Mouse (Mus musculus) liver, embryonic 16.5 days (tissue): ENCODE data around the gene Casp9. TPM values are rescaled to one million over a fixed set of nuclear protein-coding genes. Genes with fewer than 3 reads are reported as not detected.

Experiments
- ATAC-seq: fragments of 200-750 bp; cut with Nextera tagmentation; 2 replicates; pipeline ENCODE4 v1.8.0; 2017; ENCODE audit warnings: low read depth, mild to moderate bottlenecking, moderate number of reproducible peaks, moderate library complexity
- H3K27ac ChIP-seq: fragments of 300-500 bp; sonication (generic); 2 replicates; pipeline ENCODE4 v1.5.1; 2014; ENCODE audit warnings: mild to moderate bottlenecking, low read length
- H3K27me3 ChIP-seq: fragments of 300-500 bp; sonication (generic); 2 replicates; pipeline ENCODE4 v1.6.1; 2014; ENCODE audit warnings: low read depth, low read length, mixed read lengths; ENCODE audit not compliant: control insufficient read depth, insufficient read depth
- H3K36me3 ChIP-seq: fragments of 300-500 bp; sonication (generic); 2 replicates; pipeline ENCODE4 v1.6.1; 2014; ENCODE audit warnings: mild to moderate bottlenecking; ENCODE audit not compliant: control insufficient read depth, insufficient read depth
- H3K4me1 ChIP-seq: fragments of 300-500 bp; sonication (generic); 2 replicates; pipeline ENCODE4 v1.6.1; 2014; ENCODE audit warnings: low read depth, low read length, mixed read lengths; ENCODE audit not compliant: control insufficient read depth
- H3K4me2 ChIP-seq: fragments of 300-500 bp; sonication (generic); 2 replicates; pipeline ENCODE4 v1.6.1; 2014; ENCODE audit warnings: low read depth, low read length, mixed read lengths
- H3K4me3 ChIP-seq: fragments of 300-500 bp; sonication (generic); 2 replicates; pipeline ENCODE4 v1.5.1; 2014; ENCODE audit warnings: low read depth, mild to moderate bottlenecking, low read length
- H3K9ac ChIP-seq: fragments of 300-500 bp; sonication (generic); 2 replicates; pipeline ENCODE4 v1.6.1; 2014; ENCODE audit warnings: low read depth, low read length
- H3K9me3 ChIP-seq: fragments of 300-500 bp; sonication (generic); replicated peaks from 2 replicates; pipeline ENCODE4 v1.6.1; 2016; ENCODE audit warnings: low read length; ENCODE audit not compliant: control insufficient read depth
- WGBS: fragments of 180-500 bp; shearing (Covaris S2); extraction: QIAGEN DNeasy Blood & Tissue Kit; methylation state at CpG from one replicate; pipeline ENCODE4 v1.1.7; 2014; ENCODE audit not compliant: insufficient replicate concordance; 5-methylcytosine and 5-hydroxymethylcytosine counted together
- polyA plus RNA-seq: library from polyadenylated mRNA; unstranded; fragments of >200 nt; fragmentation: Nextera tagmentation; extraction: Ambion mirVana; gene quantifications from 2 replicates; pipeline ENCODE4 v1.2.1, GENCODE M21; 2015

Casp9 gene
- polyA plus RNA-seq, 1 experiment from 2014 or later: 9.5 TPM

- ATAC-seq: peak; percentile 87
- peak overlapping the region; percentile 85 for H3K27ac ChIP-seq
- H3K9ac ChIP-seq: peak overlapping the region; percentile 30; the same call in 1 of the 2 replicates
Observed at GRCm38 (mm10) chr4:141758874-141759542, 34.4 kb upstream of the Casp9 start.

DNA sequence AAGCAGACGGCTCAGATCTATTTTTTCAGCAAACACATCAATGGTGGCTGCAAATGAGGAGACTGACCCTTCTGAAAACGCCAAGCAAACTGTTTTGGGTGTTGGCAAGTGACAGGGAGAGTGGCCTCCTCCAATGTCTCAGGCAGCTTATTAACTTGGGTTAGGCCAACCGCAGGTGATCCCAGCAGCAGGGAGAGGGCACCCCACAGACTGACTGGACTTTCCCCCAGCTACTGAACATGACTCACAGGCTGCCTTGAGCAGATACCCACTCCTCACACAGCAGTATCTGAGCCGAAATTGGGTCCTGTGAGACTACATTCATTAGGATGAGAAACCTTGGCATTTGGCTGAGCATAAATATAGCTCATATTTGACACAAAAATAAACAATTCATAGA, 32.5 kb upstream of the Casp9 start:
- Histone ChIP-seq H3K9me3 (no peaks in the 10 kb centered on the region), H3K4me3 (no peak overlapping the region), H3K27me3 (no peaks in the 10 kb centered on the region), H3K36me3 (peaks cover 19% of the 10 kb centered on the region), H3K4me1 (peaks cover 29% of the 10 kb centered on the region), H3K4me2 (no peak overlapping the region), H3K9ac (no peak overlapping the region), H3K27ac (no peak overlapping the region)
- no peak for ATAC-seq
- WGBS: 78% methylated on average over 4 of the region's 4 CpGs

More at GRCm38 (mm10) chr4:141758874-141759542, 34.4 kb upstream of the Casp9 start:
- Histone ChIP-seq H3K27me3 (no peaks in the 10 kb centered on the region), H3K4me3 (no peak overlapping the region), H3K9me3 (no peaks in the 10 kb centered on the region), H3K4me1 (peaks cover 38% of the 10 kb centered on the region), H3K4me2 (peak overlapping the region; percentile 28), H3K36me3 (peaks cover 12% of the 10 kb centered on the region)
- 33% methylated on average over 6 of the region's 6 CpGs for WGBS

- H3K27me3 ChIP-seq: no peaks in the 10 kb centered on the region
- H3K4me1 ChIP-seq: peaks cover 41% of the 10 kb centered on the region
- peaks cover 19% of the 10 kb centered on the region for H3K36me3 ChIP-seq
- H3K9me3 ChIP-seq: no peaks in the 10 kb centered on the region
- ATAC-seq: no peak
- H3K4me2 ChIP-seq: no peak overlapping the region
- H3K9ac ChIP-seq: no peak overlapping the region
- 86% methylated on average over 13 of the region's 13 CpGs for WGBS
- no peak overlapping the region for H3K4me3 ChIP-seq
- no peak overlapping the region for H3K27ac ChIP-seq
Observed at GRCm38 (mm10) chr4:141762102-141762598, 31.3 kb upstream of the Casp9 start.

- Histone ChIP-seq H3K9ac (no peak overlapping the region), H3K27me3 (no peaks in the 10 kb centered on the region), H3K36me3 (peaks cover 22% of the 10 kb centered on the region), H3K27ac (no peak overlapping the region), H3K4me3 (no peak overlapping the region), H3K4me1 (peaks cover 42% of the 10 kb centered on the region), H3K4me2 (no peak overlapping the region), H3K9me3 (no peaks in the 10 kb centered on the region)
- ATAC-seq: no peak
- 90% methylated on average over 12 of the region's 12 CpGs for WGBS
Observed at GRCm38 (mm10) chr4:141763476-141763875, 29.9 kb upstream of the Casp9 start.

DNA sequence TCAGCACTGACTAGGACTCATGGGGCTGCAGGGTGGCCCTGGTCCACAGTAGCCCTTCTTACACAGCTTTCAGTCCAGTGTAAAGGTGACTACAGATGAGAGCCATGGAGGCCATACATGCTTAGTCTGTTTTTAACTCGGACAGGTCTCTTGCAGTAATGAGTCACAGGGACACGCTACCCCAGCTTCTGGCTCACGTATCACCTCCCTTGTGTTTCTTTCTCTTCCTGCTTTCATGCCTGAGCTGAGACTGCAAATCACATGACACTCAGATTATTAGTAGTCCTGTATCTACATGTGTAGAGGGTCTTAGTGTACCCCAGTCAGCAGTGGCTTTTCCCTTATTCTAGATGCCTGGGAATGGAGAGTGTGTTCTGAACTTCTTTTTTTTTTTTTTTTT, 28.4 kb upstream of the Casp9 start:
- Histone ChIP-seq H3K9me3 (no peaks in the 10 kb centered on the region), H3K4me2 (no peak overlapping the region), H3K4me1 (peaks cover 42% of the 10 kb centered on the region), H3K4me3 (no peak overlapping the region), H3K27ac (no peak overlapping the region), H3K36me3 (peaks cover 28% of the 10 kb centered on the region), H3K9ac (no peak overlapping the region), H3K27me3 (no peaks in the 10 kb centered on the region)
- no peak for ATAC-seq
- WGBS: 92% methylated on average over 3 of the region's 3 CpGs

GRCm38 (mm10) chr4:141766316-141766667, 27.1 kb upstream of the Casp9 start:
- Histone ChIP-seq H3K4me1 (peaks cover 55% of the 10 kb centered on the region), H3K4me2 (peak overlapping the region; percentile 63), H3K9me3 (no peaks in the 10 kb centered on the region), H3K27me3 (no peaks in the 10 kb centered on the region), H3K36me3 (peaks cover 34% of the 10 kb centered on the region), H3K27ac (peak overlapping the region; percentile 88), H3K9ac (peak overlapping the region; percentile 59; the same call in 1 of the 2 replicates), H3K4me3 (peak overlapping the region; percentile 53)
- 45% methylated on average over 8 of the region's 8 CpGs for WGBS
- ATAC-seq: no peak

DNA sequence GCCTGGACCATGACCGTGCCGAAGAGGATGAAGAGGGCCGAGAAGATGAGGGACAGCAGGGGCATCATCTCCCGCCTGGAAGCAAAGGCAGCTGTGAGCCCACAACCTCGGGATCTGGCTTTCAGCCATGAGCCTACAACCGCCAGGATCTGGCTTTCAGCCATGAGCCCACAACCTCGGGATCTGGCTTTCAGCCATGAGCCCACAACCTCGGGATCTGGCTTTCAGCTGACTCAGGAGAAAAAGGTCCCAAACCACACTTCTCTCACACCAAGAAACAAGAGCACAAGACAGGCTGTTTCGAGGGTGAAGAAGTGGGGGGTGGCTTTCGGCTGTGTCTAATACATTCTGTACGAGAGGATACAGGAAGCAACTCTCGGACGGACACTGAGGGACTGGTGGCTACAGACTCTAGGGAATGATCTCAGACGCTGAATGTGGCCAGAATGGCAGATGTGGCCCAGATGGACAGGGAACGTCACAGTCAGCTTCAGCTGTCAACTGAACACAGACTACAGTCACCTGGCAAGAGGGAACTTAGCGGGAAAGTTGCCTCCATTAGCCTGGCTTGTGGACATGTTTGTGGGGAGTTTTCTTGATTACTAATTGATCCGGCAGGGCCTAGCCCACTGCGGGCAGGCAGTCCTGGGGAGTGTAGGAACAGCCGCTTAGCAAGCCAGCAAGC, 26.6 kb upstream of the Casp9 start:
- Histone ChIP-seq H3K27ac (peak overlapping the region; percentile 88), H3K4me3 (peak overlapping the region; percentile 53), H3K4me2 (peak overlapping the region; percentile 63), H3K27me3 (no peaks in the 10 kb centered on the region), H3K4me1 (peaks cover 60% of the 10 kb centered on the region), H3K36me3 (peaks cover 34% of the 10 kb centered on the region), H3K9me3 (no peaks in the 10 kb centered on the region), H3K9ac (peak overlapping the region; percentile 59)
- no peak for ATAC-seq
- 59% methylated on average over 19 of the region's 19 CpGs for WGBS

- peak overlapping the region; percentile 63 for H3K4me2 ChIP-seq
- H3K9me3 ChIP-seq: no peaks in the 10 kb centered on the region
- WGBS: 42% methylated on average over 19 of the region's 19 CpGs
- peak; percentile 92 for ATAC-seq
- H3K4me3 ChIP-seq: peak overlapping the region; percentile 53
- peak overlapping the region; percentile 59 for H3K9ac ChIP-seq
- peaks cover 63% of the 10 kb centered on the region for H3K4me1 ChIP-seq
- no peaks in the 10 kb centered on the region for H3K27me3 ChIP-seq
- H3K27ac ChIP-seq: peak overlapping the region; percentile 88
- peaks cover 34% of the 10 kb centered on the region for H3K36me3 ChIP-seq
Observed at GRCm38 (mm10) chr4:141767353-141768036, 25.9 kb upstream of the Casp9 start.
